Mouse (Mus musculus): ENCODE data around the gene Pnp. TPM values are rescaled to one million over a fixed set of nuclear protein-coding genes. Genes with fewer than 3 reads are reported as not detected.
A peak's percentile ranks its signal among the peaks of the same experiment; 100 is the strongest.
"Not testable (repeated sequence)": the region's sequence is repeated elsewhere in the genome, so short reads cannot be mapped to it uniquely, and the experiment has no call there.

The Pnp gene
- 10 to 100 TPM; 10.4 to 17.7 (median 16.6) TPM for total RNA-seq (2022)

- DNase-seq (ENCODE audit: low spot score in 2 of 2), result peak; percentile 98 to 100
Observed at GRCm38 (mm10) chr14:50930754-50931492, at the start of gene Pnp, which contains the start of gene Pip4p1. Gene Pnp, plus strand, starts transcription at chr14:50931082. Gene Pip4p1, minus strand, starts transcription at chr14:50930856.

DNA sequence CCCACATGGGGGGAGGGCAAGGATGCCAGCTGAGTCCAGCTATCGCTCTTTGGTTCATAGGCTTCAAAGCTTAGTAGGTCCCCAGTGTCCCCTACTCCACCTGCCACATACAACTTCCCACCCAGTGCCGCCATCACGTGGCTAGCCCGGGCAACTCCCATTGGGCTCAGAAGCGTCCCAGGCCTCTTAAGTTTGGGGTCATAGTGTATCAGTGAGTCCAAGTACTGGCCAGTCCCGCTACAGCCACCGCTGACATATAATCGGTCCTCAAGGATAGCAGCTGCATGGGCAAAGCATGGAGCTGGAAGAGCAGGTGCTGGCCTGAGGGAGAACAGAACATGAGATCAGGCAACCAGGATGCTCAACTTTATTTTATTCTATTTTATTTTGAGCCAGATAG lies 39.3 kb upstream of the Pnp start:
- DNase-seq (ENCODE audit: low spot score in 2 of 2), result no peak

GRCm38 (mm10) chr14:50892091-50892490 lies 38.8 kb upstream of the Pnp start:
- no peak for DNase-seq (ENCODE audit: low spot score in 2 of 2)

- DNase-seq (ENCODE audit: low spot score in 2 of 2), result no peak
Observed at GRCm38 (mm10) chr14:50892541-50893459, 38.1 kb upstream of the Pnp start.

DNA sequence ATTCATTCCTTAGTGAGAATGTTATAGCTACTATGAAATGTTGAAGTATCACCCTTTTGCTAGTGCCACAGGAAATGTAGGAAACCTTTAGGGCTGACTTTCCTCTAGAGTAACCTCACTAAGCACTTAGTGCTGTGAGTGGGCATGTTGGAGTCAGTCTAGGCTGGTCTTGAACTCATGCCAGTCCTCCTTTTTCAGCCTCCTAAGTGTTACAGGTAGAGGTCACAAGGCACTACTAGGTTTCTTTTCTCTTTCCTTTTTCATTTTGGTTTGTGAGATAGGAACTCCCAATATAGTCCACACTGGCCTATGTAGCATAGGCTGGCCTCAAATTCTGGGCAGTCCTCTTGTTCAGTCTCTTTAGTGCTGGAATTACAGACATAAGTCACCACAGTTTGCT lies 35.5 kb upstream of the Pnp start:
- DNase-seq (ENCODE audit: low spot score in 2 of 2), result no peak

DNA sequence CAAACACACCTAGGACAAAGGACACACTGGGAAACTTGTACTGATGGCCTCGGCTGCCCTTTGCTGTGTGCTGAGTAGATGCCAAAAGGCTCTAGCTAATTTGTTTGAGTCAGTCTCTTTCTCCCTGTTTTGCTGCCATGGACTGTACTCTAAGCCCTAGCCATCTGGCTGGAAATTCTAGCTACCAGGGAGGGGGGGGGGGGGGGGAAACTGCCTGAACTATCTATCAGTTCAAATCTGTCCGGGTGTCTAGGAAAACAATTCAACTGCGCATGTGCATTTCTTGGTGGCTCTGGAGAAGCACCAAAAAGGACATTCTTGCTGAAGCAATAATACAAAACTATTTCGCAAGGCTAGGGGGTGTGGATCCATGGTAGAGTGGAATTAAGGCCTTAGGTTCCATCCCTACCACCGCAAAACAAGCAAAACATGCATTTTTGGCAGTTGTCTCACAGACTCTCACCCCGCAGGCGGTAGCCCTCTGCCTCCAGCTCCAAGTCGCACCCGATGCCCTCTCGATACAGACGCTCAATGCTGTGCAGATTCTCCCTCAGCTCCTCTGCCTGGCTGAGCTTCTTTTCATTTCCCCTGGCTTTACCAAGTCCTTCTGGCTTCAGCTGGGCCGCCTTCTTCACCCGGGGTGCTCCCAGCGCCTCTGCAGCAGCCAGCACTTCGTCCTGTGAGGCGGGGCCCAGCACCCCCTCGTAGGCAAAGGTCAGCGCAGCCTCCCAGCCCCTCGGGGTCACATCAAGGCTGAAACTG lies 34.7 kb upstream of the Pnp start:
- peak; percentile 22 to 42 for DNase-seq (ENCODE audit: low spot score in 2 of 2)

GRCm38 (mm10) chr14:50896747-50897373 lies 34.0 kb upstream of the Pnp start:
- DNase-seq (ENCODE audit: low spot score in 2 of 2), result peak in 1 of 2 experiments; percentile 48

DNA sequence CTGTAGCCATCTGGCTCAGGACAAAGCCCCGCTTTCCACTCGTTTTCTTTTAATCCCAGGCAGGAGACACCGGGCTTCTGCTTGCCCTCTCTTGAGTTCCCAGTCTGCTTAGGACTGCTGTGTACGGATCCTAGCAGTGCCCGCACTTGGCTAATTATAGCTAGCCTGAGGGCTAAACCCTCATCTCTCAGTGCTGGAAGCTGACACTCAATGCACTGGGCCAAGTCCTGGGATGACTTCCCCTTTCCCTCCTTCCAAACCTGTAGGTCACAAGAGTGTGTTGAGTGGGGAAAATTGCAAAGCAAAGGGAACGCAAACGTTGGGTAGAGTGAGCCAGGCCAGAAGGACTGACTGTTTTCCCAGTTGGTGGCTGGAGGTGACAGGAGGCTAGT lies 33.5 kb upstream of the Pnp start, which contains the start of gene Klhl33:
Gene Klhl33, minus strand, starts transcription at position 134 of the 392 bp plus-strand sequence.
- DNase-seq (ENCODE audit: low spot score in 2 of 2), result no peak

DNA sequence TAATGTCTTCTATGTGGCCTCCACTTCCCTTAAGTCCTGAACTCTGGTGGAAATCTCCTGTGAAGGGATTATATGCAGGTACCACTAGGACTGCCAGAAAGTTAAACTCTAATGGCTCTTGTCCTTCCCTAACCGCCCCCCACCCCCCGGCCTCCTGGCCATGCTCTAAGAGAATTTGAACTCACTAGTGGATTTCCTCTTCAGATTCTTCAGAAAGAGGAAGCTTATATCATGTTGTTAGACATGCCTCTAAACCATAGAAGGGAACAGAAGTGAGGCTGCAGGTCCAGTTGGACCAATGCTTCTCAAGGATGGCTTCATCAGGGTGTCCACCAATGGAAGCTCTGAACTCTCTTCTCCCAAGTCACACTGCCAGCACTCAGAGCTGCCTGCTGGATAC lies 32.9 kb upstream of the Pnp start:
- not testable (repeated sequence) for DNase-seq (ENCODE audit: low spot score in 2 of 2)

DNA sequence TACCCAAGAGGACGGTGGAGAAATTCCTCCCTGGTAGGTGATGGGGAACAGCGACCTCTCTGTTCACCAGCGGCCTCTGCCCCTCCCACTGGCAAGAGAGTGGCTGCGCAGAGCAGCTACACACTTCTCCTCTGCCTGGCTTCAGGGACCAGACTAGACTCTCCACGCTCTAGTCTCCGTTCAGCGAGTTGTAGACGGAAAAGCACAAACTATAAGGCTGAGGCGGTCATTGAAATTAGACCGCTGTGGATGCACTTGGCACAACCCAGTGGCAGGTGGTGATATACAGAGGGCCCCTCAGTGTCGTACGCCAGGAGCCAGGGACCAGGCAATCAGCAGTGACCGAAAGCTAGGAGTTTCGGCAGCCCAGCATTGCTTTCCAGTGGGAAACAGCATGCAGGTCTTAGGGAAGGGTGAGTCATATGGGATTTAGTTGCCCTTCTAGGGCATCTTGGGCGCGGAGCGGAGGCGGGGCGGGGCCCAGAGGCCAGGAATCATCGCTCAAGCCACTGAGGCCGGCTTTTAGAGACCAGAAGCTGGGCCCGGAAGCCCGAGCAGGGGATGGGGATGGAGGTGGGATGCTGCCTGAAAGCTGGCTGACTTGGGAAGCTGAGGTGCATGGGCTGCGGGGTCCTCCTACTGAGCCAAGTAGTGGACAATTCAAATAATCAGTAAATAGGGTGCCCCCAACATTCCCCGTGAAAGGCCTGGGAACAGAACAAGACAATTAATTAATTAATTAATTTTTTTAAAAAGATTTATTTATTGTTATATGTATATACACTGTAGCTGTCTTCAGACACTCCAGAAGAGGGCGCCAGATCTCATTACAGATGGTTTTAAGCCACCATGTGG lies 26.7 kb upstream of the Pnp start:
- no peak for DNase-seq (ENCODE audit: low spot score in 2 of 2)

- DNase-seq (ENCODE audit: low spot score in 2 of 2), result no peak
Observed at GRCm38 (mm10) chr14:50904828-50905129, 26.1 kb upstream of the Pnp start.

DNA sequence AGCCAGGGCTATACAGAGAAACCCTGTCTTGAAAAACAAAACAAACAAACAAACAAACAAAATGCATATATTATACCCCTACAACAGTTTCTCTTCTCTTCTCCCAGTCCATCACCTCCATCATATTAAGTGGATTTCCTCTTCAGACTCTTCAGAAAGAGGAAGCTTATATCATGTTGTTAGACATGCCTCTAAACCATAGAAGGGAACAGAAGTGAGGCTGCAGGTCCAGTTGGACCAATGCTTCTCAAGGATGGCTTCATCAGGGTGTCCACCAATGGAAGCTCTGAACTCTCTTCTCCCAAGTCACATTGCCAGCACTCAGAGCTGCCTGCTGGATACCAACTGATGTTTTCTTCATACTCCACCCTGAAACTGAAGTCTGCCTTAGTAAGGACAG lies 25.6 kb upstream of the Pnp start:
- not testable (repeated sequence) for DNase-seq (ENCODE audit: low spot score in 2 of 2)

DNA sequence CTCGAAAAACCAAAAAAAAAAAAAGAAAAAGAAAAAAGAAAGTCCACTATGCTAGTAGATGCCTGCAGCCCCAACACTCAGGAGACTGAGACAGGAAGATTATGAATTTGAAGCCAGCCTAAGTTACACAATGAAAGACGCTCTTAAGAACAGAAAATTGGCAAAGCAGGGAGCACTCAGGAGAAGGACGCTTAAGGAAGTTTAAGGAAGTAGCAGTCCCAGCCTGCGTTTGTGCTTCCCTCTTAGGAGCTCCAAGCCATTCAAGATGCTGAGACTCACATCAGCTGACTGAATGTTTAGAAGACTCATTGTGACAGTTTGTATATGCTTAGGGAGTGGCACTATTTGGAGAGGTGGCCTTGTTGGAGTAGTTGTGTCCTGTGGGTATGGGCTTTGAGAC lies 22.8 kb upstream of the Pnp start:
- no peak for DNase-seq (ENCODE audit: low spot score in 2 of 2)

GRCm38 (mm10) chr14:50911356-50911755 lies 19.5 kb upstream of the Pnp start:
- no peak for DNase-seq (ENCODE audit: low spot score in 2 of 2)

GRCm38 (mm10) chr14:50923437-50923836 lies 7.4 kb upstream of the Pnp start:
- not testable (repeated sequence) for DNase-seq (ENCODE audit: low spot score in 2 of 2)

- DNase-seq (ENCODE audit: low spot score in 2 of 2), result peak; percentile 97 to 98
Observed at GRCm38 (mm10) chr14:50924281-50925064, 6.4 kb upstream of the Pnp start, which contains the start of the genes Osgep and Apex1. Gene Osgep, minus strand, starts transcription at chr14:50924893. Gene Apex1, plus strand, starts transcription at chr14:50924968.

DNA sequence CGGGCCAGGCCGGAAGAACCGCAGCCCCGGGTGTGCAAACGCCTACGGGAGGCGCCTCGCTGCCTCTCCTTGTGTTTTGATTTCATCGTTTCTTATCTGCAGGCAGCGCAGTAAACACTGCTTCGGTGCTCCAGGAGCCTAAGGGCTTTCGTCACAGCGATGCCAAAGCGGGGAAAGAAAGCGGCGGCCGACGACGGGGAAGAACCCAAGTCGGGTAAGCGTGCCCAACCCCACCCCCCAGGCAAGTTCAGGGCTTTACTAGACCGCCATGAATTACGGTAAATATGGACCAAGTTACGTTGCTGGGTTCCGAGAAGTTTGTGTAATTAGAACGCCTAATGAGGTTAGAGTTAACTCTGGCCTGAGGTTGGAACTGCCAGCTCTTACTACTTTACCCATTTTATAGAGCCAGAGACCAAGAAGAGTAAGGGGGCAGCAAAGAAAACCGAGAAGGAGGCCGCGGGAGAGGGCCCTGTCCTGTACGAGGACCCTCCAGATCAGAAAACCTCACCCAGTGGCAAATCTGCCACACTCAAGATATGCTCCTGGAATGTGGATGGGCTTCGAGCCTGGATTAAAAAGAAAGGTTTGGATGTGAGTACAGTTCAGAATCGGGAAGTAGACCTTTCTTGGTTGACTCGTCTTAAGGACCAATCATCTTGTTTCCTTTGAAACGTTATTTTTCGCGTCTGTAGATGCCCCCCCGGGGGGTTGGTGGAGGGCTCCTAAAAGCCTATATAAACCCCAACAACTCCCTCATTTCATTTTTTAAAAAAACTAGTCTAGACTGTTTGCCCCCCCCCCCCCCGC lies 5.6 kb upstream of the Pnp start:
- DNase-seq (ENCODE audit: low spot score in 2 of 2), result no peak

DNA sequence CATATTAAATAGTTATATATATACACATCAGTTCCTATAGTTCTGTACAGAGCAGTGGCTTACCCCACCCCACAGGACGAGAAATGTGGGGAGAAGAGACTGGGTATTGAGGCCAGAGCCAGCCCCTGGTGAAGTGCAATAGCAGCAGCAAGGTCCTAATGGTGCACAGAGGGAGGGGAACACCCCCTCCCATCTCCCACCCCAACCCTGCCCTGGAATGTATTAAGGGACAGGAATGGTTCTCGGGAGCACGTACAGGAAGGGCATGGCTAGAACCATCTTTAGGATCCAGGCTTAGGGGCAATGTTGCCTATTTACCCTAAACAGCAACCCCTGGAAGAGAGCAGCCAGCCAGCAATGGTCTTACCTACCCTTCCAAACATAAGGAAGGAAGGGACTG lies 3.5 kb upstream of the Pnp start:
- no peak for DNase-seq (ENCODE audit: low spot score in 2 of 2)

GRCm38 (mm10) chr14:50929951-50930350 lies 931 bp upstream of the Pnp start:
- DNase-seq (ENCODE audit: low spot score in 2 of 2), result no peak

Data from left cerebral cortex, adult 8-10 months (tissue).